Mouse (Mus musculus) midbrain, embryonic 13.5 days (tissue): ENCODE results near the gene Klf16. TPM values are rescaled to one million over a fixed set of nuclear protein-coding genes. Genes with fewer than 3 reads are reported as not detected.

ENCODE experiments used
- ATAC-seq: fragments of 200-750 bp; cut with Nextera tagmentation; 2 replicates; pipeline ENCODE4 v1.8.0; 2017; ENCODE audit warnings: mild to moderate bottlenecking, moderate TSS enrichment, moderate library complexity
- H3K27ac ChIP-seq: fragments of 300-500 bp; sonication (generic); 2 replicates; pipeline ENCODE4 v1.5.1; 2015; ENCODE audit warnings: inconsistent platforms, mild to moderate bottlenecking, moderate library complexity
- H3K27me3 ChIP-seq: fragments of 300-500 bp; sonication (generic); 2 replicates; pipeline ENCODE4 v1.6.1; 2015; ENCODE audit warnings: mild to moderate bottlenecking, inconsistent platforms
- H3K36me3 ChIP-seq: fragments of 300-500 bp; sonication (generic); 2 replicates; pipeline ENCODE4 v1.6.1; 2015; ENCODE audit warnings: mild to moderate bottlenecking, inconsistent platforms
- H3K4me1 ChIP-seq: fragments of 300-500 bp; sonication (generic); replicated peaks from 2 replicates; pipeline ENCODE4 v1.6.1; 2015; ENCODE audit warnings: inconsistent platforms
- H3K4me2 ChIP-seq: fragments of 300-500 bp; sonication (generic); replicated peaks from 2 replicates; pipeline ENCODE4 v1.6.1; 2015; ENCODE audit warnings: moderate library complexity, mild to moderate bottlenecking, inconsistent platforms
- H3K4me3 ChIP-seq: fragments of 300-500 bp; sonication (generic); replicated peaks from 2 replicates; pipeline ENCODE4 v1.5.1; 2015; ENCODE audit warnings: mild to moderate bottlenecking, inconsistent platforms
- H3K9ac ChIP-seq: fragments of 300-500 bp; sonication (generic); replicated peaks from 2 replicates; pipeline ENCODE4 v1.6.1; 2015; ENCODE audit warnings: mild to moderate bottlenecking, inconsistent platforms
- H3K9me3 ChIP-seq: fragments of 300-500 bp; sonication (generic); 2 replicates; pipeline ENCODE4 v1.6.1; 2016; ENCODE audit warnings: mild to moderate bottlenecking, inconsistent platforms
- WGBS: fragments of 180-500 bp; shearing (Covaris S2); methylation state at CpG from one replicate; pipeline ENCODE4 v1.1.7; 2015; 5-methylcytosine and 5-hydroxymethylcytosine counted together
- polyA plus RNA-seq: library from polyadenylated mRNA; unstranded; fragments of >200 nt; fragmentation: Nextera tagmentation; extraction: Ambion mirVana; gene quantifications from 2 replicates; pipeline ENCODE4 v1.2.1, GENCODE M21; 2015

Gene Klf16
- polyA plus RNA-seq, 1 experiment from 2014 or later: 4.5 TPM

GRCm38 (mm10) chr10:80568876-80569275 lies 8.2 kb downstream of the Klf16 start:
- H3K4me1 ChIP-seq: peaks cover 56% of the 10 kb centered on the region
- H3K9me3 ChIP-seq: no peaks in the 10 kb centered on the region
- H3K9ac ChIP-seq: no peak overlapping the region
- no peak overlapping the region for H3K4me3 ChIP-seq
- H3K27me3 ChIP-seq: no peaks in the 10 kb centered on the region
- H3K27ac ChIP-seq: no peak overlapping the region
- ATAC-seq: no peak
- H3K36me3 ChIP-seq: peaks cover 10% of the 10 kb centered on the region; the same call in 1 of the 2 replicates
- H3K4me2 ChIP-seq: no peak overlapping the region
- WGBS: 96% methylated on average over 29 of the region's 29 CpGs

- Histone ChIP-seq H3K4me1 (peaks cover 52% of the 10 kb centered on the region), H3K4me3 (peak overlapping the region; percentile 14), H3K27me3 (no peaks in the 10 kb centered on the region), H3K36me3 (peaks cover 10% of the 10 kb centered on the region; the same call in 1 of the 2 replicates), H3K27ac (peak overlapping the region; percentile 85), H3K4me2 (peak overlapping the region; percentile 47), H3K9ac (peak overlapping the region; percentile 50; the same call in 1 of the 2 replicates), H3K9me3 (no peaks in the 10 kb centered on the region)
- 7% methylated on average over 17 of the region's 17 CpGs for WGBS
- ATAC-seq: peak; percentile 70
These were observed 10.6 kb downstream of the Klf16 start for GRCm38 (mm10) chr10:80566375-80567092.

GRCm38 (mm10) chr10:80561116-80561944 lies 15.8 kb downstream of the Klf16 start, which contains the start of gene Rexo1:
Gene Rexo1 (minus strand): TSS chr10:80561560.
- peaks cover 52% of the 10 kb centered on the region for H3K4me1 ChIP-seq
- H3K4me3 ChIP-seq: peak within 1 kb of the TSS; percentile 65
- peak within 1 kb of the TSS; percentile 93 for H3K9ac ChIP-seq
- whole genome bisulfite sequencing: under 1% methylated on average over 70 of the region's 72 CpGs
- H3K27me3 ChIP-seq: no peaks in the 10 kb centered on the region
- peak within 1 kb of the TSS; percentile 91 for H3K27ac ChIP-seq
- H3K4me2 ChIP-seq: peak within 1 kb of the TSS; percentile 94
- ATAC-seq: peak; percentile 78
- no peaks in the 10 kb centered on the region for H3K36me3 ChIP-seq
- no peaks in the 10 kb centered on the region for H3K9me3 ChIP-seq

- Histone ChIP-seq H3K4me1 (peaks cover 46% of the 10 kb centered on the region), H3K27ac (peak overlapping the region; percentile 91; the same call in 1 of the 2 replicates), H3K4me3 (peak overlapping the region; percentile 65), H3K9me3 (no peaks in the 10 kb centered on the region), H3K27me3 (no peaks in the 10 kb centered on the region), H3K9ac (peak overlapping the region; percentile 93), H3K36me3 (no peaks in the 10 kb centered on the region), H3K4me2 (peak overlapping the region; percentile 94)
- WGBS: 1% methylated on average over 13 of the region's 13 CpGs
- peak; percentile 3 for ATAC-seq
These were observed 16.5 kb downstream of the Klf16 start for GRCm38 (mm10) chr10:80560621-80561020.

- no peak overlapping the region for H3K27ac ChIP-seq
- 0 out of 2 replicates have a peak overlapping the region, but pooled peaks have one; percentile 12 for H3K4me2 ChIP-seq
- H3K9me3 ChIP-seq: no peaks in the 10 kb centered on the region
- WGBS: 95% methylated on average over 7 of the region's 7 CpGs
- no peak overlapping the region for H3K9ac ChIP-seq
- no peak for ATAC-seq
- no peaks in the 10 kb centered on the region for H3K36me3 ChIP-seq
- no peak overlapping the region for H3K4me3 ChIP-seq
- H3K27me3 ChIP-seq: no peaks in the 10 kb centered on the region
- peaks cover 46% of the 10 kb centered on the region for H3K4me1 ChIP-seq
These were observed 17.7 kb downstream of the Klf16 start for GRCm38 (mm10) chr10:80559431-80559830.

GRCm38 (mm10) chr10:80557346-80557965 lies 19.7 kb downstream of the Klf16 start:
- peak overlapping the region; percentile 33; the same call in 1 of the 2 replicates for H3K9ac ChIP-seq
- no peaks in the 10 kb centered on the region for H3K9me3 ChIP-seq
- no peaks in the 10 kb centered on the region for H3K36me3 ChIP-seq
- H3K27me3 ChIP-seq: no peaks in the 10 kb centered on the region
- peaks cover 40% of the 10 kb centered on the region for H3K4me1 ChIP-seq
- whole genome bisulfite sequencing: 35% methylated on average over 5 of the region's 5 CpGs
- H3K27ac ChIP-seq: no peak overlapping the region
- H3K4me2 ChIP-seq: no peak overlapping the region
- H3K4me3 ChIP-seq: no peak overlapping the region
- no peak for ATAC-seq

GRCm38 (mm10) chr10:80553997-80554396 lies 23.1 kb downstream of the Klf16 start:
- ATAC-seq: no peak
- peaks cover 19% of the 10 kb centered on the region for H3K36me3 ChIP-seq
- WGBS: 85% methylated on average over 6 of the region's 6 CpGs
- H3K27ac ChIP-seq: no peak overlapping the region
- no peaks in the 10 kb centered on the region for H3K27me3 ChIP-seq
- H3K4me1 ChIP-seq: peaks cover 19% of the 10 kb centered on the region
- H3K4me3 ChIP-seq: no peak overlapping the region
- H3K9ac ChIP-seq: no peak overlapping the region
- H3K9me3 ChIP-seq: no peaks in the 10 kb centered on the region
- no peak overlapping the region for H3K4me2 ChIP-seq

- peaks cover 23% of the 10 kb centered on the region for H3K36me3 ChIP-seq
- no peaks in the 10 kb centered on the region for H3K27me3 ChIP-seq
- H3K27ac ChIP-seq: no peak overlapping the region
- H3K4me2 ChIP-seq: no peak overlapping the region
- no peaks in the 10 kb centered on the region for H3K9me3 ChIP-seq
- 89% methylated on average over 8 of the region's 8 CpGs for WGBS
- H3K4me3 ChIP-seq: no peak overlapping the region
- H3K4me1 ChIP-seq: peaks cover 20% of the 10 kb centered on the region
- H3K9ac ChIP-seq: no peak overlapping the region
- no peak for ATAC-seq
These were observed 23.5 kb downstream of the Klf16 start for GRCm38 (mm10) chr10:80553575-80553974.

- no peak for ATAC-seq
- Histone ChIP-seq H3K4me2 (no peak overlapping the region), H3K27ac (no peak overlapping the region), H3K36me3 (peaks cover 35% of the 10 kb centered on the region), H3K27me3 (no peaks in the 10 kb centered on the region), H3K4me1 (peaks cover 10% of the 10 kb centered on the region), H3K4me3 (no peak overlapping the region), H3K9ac (no peak overlapping the region), H3K9me3 (no peaks in the 10 kb centered on the region)
- WGBS: 71% methylated on average over 9 of the region's 9 CpGs
These were observed 24.8 kb downstream of the Klf16 start for GRCm38 (mm10) chr10:80552364-80552763.

GRCm38 (mm10) chr10:80549279-80549678 lies 27.8 kb downstream of the Klf16 start:
- no peak for ATAC-seq
- H3K4me3 ChIP-seq: no peak overlapping the region
- H3K27ac ChIP-seq: no peak overlapping the region
- 89% methylated on average over 21 of the region's 21 CpGs for WGBS
- H3K4me2 ChIP-seq: no peak overlapping the region
- H3K9me3 ChIP-seq: no peaks in the 10 kb centered on the region
- H3K4me1 ChIP-seq: peaks cover 5% of the 10 kb centered on the region; the same call in 1 of the 2 replicates
- peaks cover 66% of the 10 kb centered on the region for H3K36me3 ChIP-seq
- H3K9ac ChIP-seq: no peak overlapping the region
- no peaks in the 10 kb centered on the region for H3K27me3 ChIP-seq

GRCm38 (mm10) chr10:80548428-80549006 lies 28.6 kb downstream of the Klf16 start:
- Histone ChIP-seq H3K27me3 (no peaks in the 10 kb centered on the region), H3K27ac (no peak overlapping the region), H3K4me3 (no peak overlapping the region), H3K9ac (no peak overlapping the region), H3K36me3 (peaks cover 74% of the 10 kb centered on the region), H3K4me1 (peaks cover 5% of the 10 kb centered on the region; the same call in 1 of the 2 replicates), H3K4me2 (no peak overlapping the region), H3K9me3 (no peaks in the 10 kb centered on the region)
- ATAC-seq: peak; percentile 75
- 76% methylated on average over 10 of the region's 10 CpGs for WGBS
